Mouse (Mus musculus): ENCODE measurements around the gene Pir. TPM values are rescaled to one million over a fixed set of nuclear protein-coding genes. Genes with fewer than 3 reads are reported as not detected.

Pir gene
- 4.7 and 6.2 TPM in 2 replicates for polyA plus RNA-seq (2016; fragmentation: Nextera tagmentation; extraction: Ambion mirVana)

- peaks cover 27% of the 10 kb centered on the region for H3K27me3 ChIP-seq
- WGBS, result 24% methylated on average over 20 of the region's 20 CpGs
- 0 out of 2 replicates have a peak within 1 kb of the TSS, but pooled peaks have one; percentile 11 for H3K9ac ChIP-seq (replicated peaks)
Observed at GRCm38 (mm10) chrX:164269285-164269761, at the start of gene Pir. Gene Pir (plus strand): TSS chrX:164269371.

GRCm38 (mm10) chrX:164221989-164222388, 47.2 kb upstream of the Pir start:
- no peak overlapping the region for H3K4me3 ChIP-seq
- 72% methylated on average over 2 of the region's 2 CpGs for WGBS
- ATAC-seq (ENCODE audit: low FRiP score, low read depth), result no peak
- no peaks in the 10 kb centered on the region for H3K36me3 ChIP-seq
- H3K9ac ChIP-seq (replicated peaks), result no peak overlapping the region
- no peaks in the 10 kb centered on the region for H3K4me1 ChIP-seq
- H3K4me2 ChIP-seq (replicated peaks), result no peak overlapping the region
- peaks cover 10% of the 10 kb centered on the region; the same call in 1 of the 2 replicates for H3K27me3 ChIP-seq
- H3K27ac ChIP-seq (replicated peaks), result no peak overlapping the region
- no peaks in the 10 kb centered on the region for H3K9me3 ChIP-seq

More at GRCm38 (mm10) chrX:164269285-164269761, at the start of gene Pir:
- ATAC-seq (ENCODE audit: low FRiP score, low read depth), result peak; percentile 88
- Histone ChIP-seq H3K27ac (replicated peaks) (no peak within 1 kb of the TSS), H3K4me3 (peak within 1 kb of the TSS; percentile 35), H3K9me3 (no peaks in the 10 kb centered on the region), H3K36me3 (no peaks in the 10 kb centered on the region), H3K4me2 (replicated peaks) (peak within 1 kb of the TSS; percentile 49), H3K4me1 (no peaks in the 10 kb centered on the region)

GRCm38 (mm10) chrX:164233380-164233779, 35.8 kb upstream of the Pir start:
- Histone ChIP-seq H3K36me3 (no peaks in the 10 kb centered on the region), H3K4me3 (no peak overlapping the region), H3K4me1 (no peaks in the 10 kb centered on the region), H3K9ac (replicated peaks) (no peak overlapping the region), H3K27me3 (peaks cover 3% of the 10 kb centered on the region; the same call in 1 of the 2 replicates), H3K27ac (replicated peaks) (no peak overlapping the region), H3K4me2 (replicated peaks) (no peak overlapping the region), H3K9me3 (no peaks in the 10 kb centered on the region)
- ATAC-seq (ENCODE audit: low FRiP score, low read depth), result no peak
- 68% methylated on average over 8 of the region's 8 CpGs for WGBS

- Histone ChIP-seq H3K27me3 (peaks cover 17% of the 10 kb centered on the region), H3K4me2 (replicated peaks) (peak overlapping the region; percentile 35), H3K36me3 (no peaks in the 10 kb centered on the region), H3K9me3 (no peaks in the 10 kb centered on the region), H3K27ac (replicated peaks) (no peak overlapping the region), H3K4me1 (no peaks in the 10 kb centered on the region; the same call in 1 of the 2 replicates), H3K9ac (replicated peaks) (no peak overlapping the region), H3K4me3 (no peak overlapping the region)
- peak; percentile 81; the same call in 1 of the 2 replicates for ATAC-seq (ENCODE audit: low FRiP score, low read depth)
- WGBS, result 18% methylated on average over 5 of the region's 5 CpGs
Observed at GRCm38 (mm10) chrX:164245714-164246113, 23.5 kb upstream of the Pir start.

GRCm38 (mm10) chrX:164246722-164247121, 22.4 kb upstream of the Pir start:
- Histone ChIP-seq H3K4me1 (no peaks in the 10 kb centered on the region; the same call in 1 of the 2 replicates), H3K27me3 (peaks cover 17% of the 10 kb centered on the region), H3K4me2 (replicated peaks) (no peak overlapping the region), H3K27ac (replicated peaks) (no peak overlapping the region), H3K9me3 (no peaks in the 10 kb centered on the region), H3K4me3 (no peak overlapping the region), H3K36me3 (no peaks in the 10 kb centered on the region), H3K9ac (replicated peaks) (no peak overlapping the region)
- 64% methylated on average over 2 of the region's 2 CpGs for WGBS
- no peak for ATAC-seq (ENCODE audit: low FRiP score, low read depth)

- Histone ChIP-seq H3K4me2 (replicated peaks) (no peak overlapping the region), H3K4me1 (no peaks in the 10 kb centered on the region), H3K4me3 (no peak overlapping the region), H3K36me3 (no peaks in the 10 kb centered on the region), H3K27ac (replicated peaks) (no peak overlapping the region), H3K9me3 (no peaks in the 10 kb centered on the region), H3K27me3 (peaks cover 4% of the 10 kb centered on the region; the same call in 1 of the 2 replicates), H3K9ac (replicated peaks) (no peak overlapping the region)
- no peak for ATAC-seq (ENCODE audit: low FRiP score, low read depth)
- 90% methylated on average over 3 of the region's 3 CpGs for WGBS
Observed at GRCm38 (mm10) chrX:164256527-164256926, 12.6 kb upstream of the Pir start.

- Histone ChIP-seq H3K27ac (replicated peaks) (no peak within 1 kb of the TSS), H3K9ac (replicated peaks) (no peak within 1 kb of the TSS), H3K4me3 (no peak within 1 kb of the TSS), H3K4me1 (no peaks in the 10 kb centered on the region), H3K36me3 (no peaks in the 10 kb centered on the region), H3K27me3 (peaks cover 8% of the 10 kb centered on the region; the same call in 1 of the 2 replicates), H3K4me2 (replicated peaks) (no peak within 1 kb of the TSS), H3K9me3 (no peaks in the 10 kb centered on the region)
- WGBS, result 84% methylated on average over 8 of the region's 8 CpGs
- ATAC-seq (ENCODE audit: low FRiP score, low read depth), result no peak
Observed at GRCm38 (mm10) chrX:164258057-164258456, 11.1 kb upstream of the Pir start, which contains the start of gene Bmx. Gene Bmx (minus strand): TSS chrX:164258193.

GRCm38 (mm10) chrX:164258662-164259061, 10.5 kb upstream of the Pir start:
- Histone ChIP-seq H3K4me1 (no peaks in the 10 kb centered on the region), H3K4me2 (replicated peaks) (no peak overlapping the region), H3K9me3 (no peaks in the 10 kb centered on the region), H3K27ac (replicated peaks) (no peak overlapping the region), H3K9ac (replicated peaks) (no peak overlapping the region), H3K36me3 (no peaks in the 10 kb centered on the region), H3K4me3 (no peak overlapping the region), H3K27me3 (peaks cover 8% of the 10 kb centered on the region; the same call in 1 of the 2 replicates)
- WGBS, result 93% methylated on average over 5 of the region's 5 CpGs
- no peak for ATAC-seq (ENCODE audit: low FRiP score, low read depth)

GRCm38 (mm10) chrX:164262286-164262685, 6.9 kb upstream of the Pir start:
- no peak overlapping the region for H3K9ac ChIP-seq (replicated peaks)
- WGBS, result 54% methylated on average over 2 of the region's 2 CpGs
- no peak overlapping the region for H3K4me3 ChIP-seq
- peaks cover 10% of the 10 kb centered on the region; the same call in 1 of the 2 replicates for H3K27me3 ChIP-seq
- ATAC-seq (ENCODE audit: low FRiP score, low read depth), result no peak
- no peak overlapping the region for H3K27ac ChIP-seq (replicated peaks)
- no peaks in the 10 kb centered on the region for H3K36me3 ChIP-seq
- no peak overlapping the region for H3K4me2 ChIP-seq (replicated peaks)
- H3K4me1 ChIP-seq, result no peaks in the 10 kb centered on the region
- H3K9me3 ChIP-seq, result no peaks in the 10 kb centered on the region

- no peaks in the 10 kb centered on the region for H3K9me3 ChIP-seq
- no peak overlapping the region for H3K4me2 ChIP-seq (replicated peaks)
- no peaks in the 10 kb centered on the region for H3K36me3 ChIP-seq
- H3K4me3 ChIP-seq, result no peak overlapping the region
- H3K9ac ChIP-seq (replicated peaks), result no peak overlapping the region
- 42% methylated on average over 1 of the region's 1 CpGs for whole genome bisulfite sequencing
- H3K4me1 ChIP-seq, result no peaks in the 10 kb centered on the region
- H3K27me3 ChIP-seq, result peaks cover 24% of the 10 kb centered on the region
- H3K27ac ChIP-seq (replicated peaks), result no peak overlapping the region
- ATAC-seq (ENCODE audit: low FRiP score, low read depth), result no peak
Observed at GRCm38 (mm10) chrX:164264861-164265260, 4.3 kb upstream of the Pir start.

- no peak for ATAC-seq (ENCODE audit: low FRiP score, low read depth)
- Histone ChIP-seq H3K9me3 (no peaks in the 10 kb centered on the region), H3K36me3 (no peaks in the 10 kb centered on the region), H3K27me3 (peaks cover 27% of the 10 kb centered on the region), H3K4me3 (no peak overlapping the region), H3K4me2 (replicated peaks) (no peak overlapping the region), H3K9ac (replicated peaks) (no peak overlapping the region), H3K27ac (replicated peaks) (no peak overlapping the region), H3K4me1 (no peaks in the 10 kb centered on the region)
- 88% methylated on average over 3 of the region's 3 CpGs for WGBS
Observed at GRCm38 (mm10) chrX:164270603-164271002, 1.4 kb downstream of the Pir start.

- Histone ChIP-seq H3K9ac (replicated peaks) (no peak overlapping the region), H3K4me3 (no peak overlapping the region), H3K4me1 (no peaks in the 10 kb centered on the region), H3K27me3 (peaks cover 6% of the 10 kb centered on the region), H3K4me2 (replicated peaks) (no peak overlapping the region), H3K9me3 (no peaks in the 10 kb centered on the region), H3K36me3 (no peaks in the 10 kb centered on the region), H3K27ac (replicated peaks) (no peak overlapping the region)
- 59% methylated on average over 3 of the region's 3 CpGs for WGBS
- no peak for ATAC-seq (ENCODE audit: low FRiP score, low read depth)
Observed at GRCm38 (mm10) chrX:164275536-164275935, 6.4 kb downstream of the Pir start.
